Mouse (Mus musculus): ENCODE measurements around the gene Kitl.

The Kitl gene

GRCm38 (mm10) chr10:100015370-100016325 lies at the start of gene Kitl:
Gene Kitl, plus strand, starts transcription at chr10:100015630.
- peak; percentile 14 to 18 for DNase-seq (ENCODE audit: low spot score in 2 of 2)

GRCm38 (mm10) chr10:99972866-99973265 lies 42.6 kb upstream of the Kitl start:
- DNase-seq (ENCODE audit: low spot score in 2 of 2): no peak

- DNase-seq (ENCODE audit: low spot score in 2 of 2): no peak
Observed at GRCm38 (mm10) chr10:99980096-99980495, 35.3 kb upstream of the Kitl start.

- no peak for DNase-seq (ENCODE audit: low spot score in 2 of 2)
Observed at GRCm38 (mm10) chr10:99980916-99981315, 34.5 kb upstream of the Kitl start.

GRCm38 (mm10) chr10:99981887-99982286 lies 33.5 kb upstream of the Kitl start:
- no peak for DNase-seq (ENCODE audit: low spot score in 2 of 2)

- no peak for DNase-seq (ENCODE audit: low spot score in 2 of 2)
Observed at GRCm38 (mm10) chr10:99986745-99987144, 28.7 kb upstream of the Kitl start.

GRCm38 (mm10) chr10:99989758-99990157 lies 25.7 kb upstream of the Kitl start:
- no peak for DNase-seq (ENCODE audit: low spot score in 2 of 2)

GRCm38 (mm10) chr10:99992121-99992520 lies 23.3 kb upstream of the Kitl start:
- DNase-seq (ENCODE audit: low spot score in 2 of 2): no peak

GRCm38 (mm10) chr10:100001452-100001851 lies 14.0 kb upstream of the Kitl start:
- no peak for DNase-seq (ENCODE audit: low spot score in 2 of 2)

GRCm38 (mm10) chr10:100003797-100004196 lies 11.6 kb upstream of the Kitl start:
- no peak for DNase-seq (ENCODE audit: low spot score in 2 of 2)

- DNase-seq (ENCODE audit: low spot score in 2 of 2): no peak
Observed at GRCm38 (mm10) chr10:100009681-100010080, 5.7 kb upstream of the Kitl start.

- DNase-seq (ENCODE audit: low spot score in 2 of 2): no peak
Observed at GRCm38 (mm10) chr10:100010291-100010690, 5.1 kb upstream of the Kitl start.

GRCm38 (mm10) chr10:100014096-100014495 lies 1.3 kb upstream of the Kitl start:
- no peak for DNase-seq (ENCODE audit: low spot score in 2 of 2)

GRCm38 (mm10) chr10:100016326-100016709 lies 888 bp downstream of the Kitl start:
- DNase-seq (ENCODE audit: low spot score in 2 of 2): no peak

- no peak for DNase-seq (ENCODE audit: low spot score in 2 of 2)
Observed at GRCm38 (mm10) chr10:100016941-100017770, 1.7 kb downstream of the Kitl start.

GRCm38 (mm10) chr10:100017771-100018070 lies 2.3 kb downstream of the Kitl start:
- DNase-seq (ENCODE audit: low spot score in 2 of 2): no peak

- no peak for DNase-seq (ENCODE audit: low spot score in 2 of 2)
Observed at GRCm38 (mm10) chr10:100018493-100018892, 3.1 kb downstream of the Kitl start.

GRCm38 (mm10) chr10:100019246-100020195 lies 4.1 kb downstream of the Kitl start:
- no peak for DNase-seq (ENCODE audit: low spot score in 2 of 2)

- DNase-seq (ENCODE audit: low spot score in 2 of 2): no peak
Observed at GRCm38 (mm10) chr10:100022090-100022834, 6.8 kb downstream of the Kitl start.

GRCm38 (mm10) chr10:100022835-100023093 lies 7.3 kb downstream of the Kitl start:
- DNase-seq (ENCODE audit: low spot score in 2 of 2): no peak

- no peak for DNase-seq (ENCODE audit: low spot score in 2 of 2)
Observed at GRCm38 (mm10) chr10:100025665-100026064, 10.2 kb downstream of the Kitl start.

Data from spleen, postnatal 36 days (tissue).